Mouse (Mus musculus) adipose tissue, adult 10 weeks (tissue): ENCODE data around the gene Tmprss11a. TPM values are rescaled to one million over a fixed set of nuclear protein-coding genes. Genes with fewer than 3 reads are reported as not detected.

Experiments used
- polyA plus RNA-seq: library from polyadenylated mRNA; stranded (reverse); fragments of 350-450 nt; fragmentation: Illumina TruSeq; extraction: RNeasy Lipid Tissue Mini Kit (QIAGEN cat#74804); gene quantifications from one replicate; pipeline ENCODE4 v1.2.3, GENCODE M21; 2014; ENCODE audit warnings: low read depth, low replicate concordance

Tmprss11a gene
- polyA plus RNA-seq: not detected

DNA sequence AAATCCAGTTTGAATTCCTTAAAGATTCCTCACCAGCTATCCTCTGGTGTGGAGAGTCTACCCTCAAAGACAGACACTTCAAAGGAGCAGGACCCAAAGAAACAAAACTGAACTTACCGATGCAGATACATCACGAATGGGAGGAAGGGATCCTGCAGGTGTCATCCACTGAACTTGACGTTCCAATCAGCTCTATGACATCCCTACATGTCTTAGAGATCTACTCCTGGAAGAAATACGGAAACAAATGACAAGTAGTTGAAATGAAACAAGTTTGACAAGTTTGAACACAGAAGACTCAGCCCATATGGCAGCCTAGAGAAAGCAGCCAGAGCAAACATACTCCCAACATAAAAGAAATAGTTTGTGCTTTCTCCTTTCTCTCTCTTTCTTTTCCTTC is at the start of gene Tmprss11a:
Gene Tmprss11a (minus strand): TSS at position 101 of the 400 bp plus-strand sequence.

DNA sequence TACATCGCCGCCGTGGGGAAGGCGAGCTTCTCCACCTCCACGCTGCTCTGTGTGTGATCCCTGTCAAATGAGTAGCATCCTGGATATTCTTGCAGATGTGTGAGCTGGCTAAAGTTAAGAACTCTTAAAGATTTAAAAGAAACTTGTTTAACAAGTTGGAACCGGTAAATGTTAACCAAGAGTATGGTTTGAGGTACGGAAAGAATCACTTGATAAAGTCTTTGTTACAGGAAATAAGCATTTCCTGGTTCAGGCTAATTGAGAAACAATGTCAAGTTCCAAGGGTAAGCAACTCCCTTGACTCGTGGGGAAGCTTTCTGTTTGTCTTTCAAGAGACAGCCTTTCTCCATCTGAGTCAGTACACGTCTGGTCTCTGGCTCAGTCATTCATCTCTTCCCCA is 49.7 kb upstream of the Tmprss11a start, which contains the start of gene Tmprss11g:
Gene Tmprss11g (minus strand): TSS at position 101 of the 400 bp plus-strand sequence.

DNA sequence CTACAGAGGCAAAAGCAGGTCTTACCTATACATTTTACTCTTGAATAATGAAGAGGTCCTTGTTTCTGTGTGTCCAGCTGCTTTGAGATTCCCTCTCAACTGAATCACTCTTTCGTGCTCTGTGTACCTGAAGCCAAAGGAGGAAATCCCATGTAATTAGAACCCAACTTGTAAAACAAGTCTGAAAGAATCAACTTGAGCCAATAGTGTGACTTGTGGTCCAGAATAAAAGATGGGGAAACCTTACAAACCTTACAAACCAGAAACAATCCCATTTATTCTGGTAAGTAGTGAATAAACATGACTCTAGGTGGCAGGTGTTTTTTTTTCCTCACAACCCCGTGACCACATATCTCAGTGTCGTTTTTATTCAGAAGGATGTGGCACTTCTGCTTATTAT is 95.5 kb downstream of the Tmprss11a start, which contains the start of gene Tmprss11d:
Gene Tmprss11d (minus strand): TSS at position 101 of the 400 bp plus-strand sequence.

Other genes with a start within 250 kb of the Tmprss11a start
- not detected for gene Tmprss11c, start 179.7 kb downstream of the Tmprss11a start, polyA plus RNA-seq
- not detected for gene Tmprss11d, start 95.6 kb downstream of the Tmprss11a start, polyA plus RNA-seq
- not detected for gene Tmprss11g, start 49.6 kb upstream of the Tmprss11a start, polyA plus RNA-seq
- not detected for gene Tmprss11f, start 163.4 kb upstream of the Tmprss11a start, polyA plus RNA-seq
- not detected for gene Tmprss11b, start 207.4 kb upstream of the Tmprss11a start, polyA plus RNA-seq